Mouse (Mus musculus) bone marrow macrophage, adult 2 months (primary cell): ENCODE results near the gene Macrod2. TPM values are rescaled to one million over a fixed set of nuclear protein-coding genes. Genes with fewer than 3 reads are reported as not detected.

Experiments
- H3K27ac ChIP-seq: 2 replicates; pipeline ENCODE4 v1.5.1; 2012; ENCODE audit warnings: low read depth, low read length; ENCODE audit not compliant: insufficient read depth
- H3K4me1 ChIP-seq: 2 replicates; pipeline ENCODE4 v1.6.1; 2012; ENCODE audit warnings: low read length; ENCODE audit not compliant: control insufficient read depth, insufficient read depth
- H3K4me3 ChIP-seq: 2 replicates; pipeline ENCODE4 v1.5.1; 2012; ENCODE audit warnings: mild to moderate bottlenecking, low read length, moderate library complexity; ENCODE audit not compliant: insufficient read depth
- CTCF ChIP-seq: IDR thresholded peaks from 2 replicates; pipeline ENCODE4 v1.5.1; 2012; ENCODE audit warnings: low read depth, mild to moderate bottlenecking, low read length, moderate library complexity
- POLR2A ChIP-seq: IDR thresholded peaks from 2 replicates; pipeline ENCODE4 v1.6.1; 2012; ENCODE audit warnings: mild to moderate bottlenecking, low read depth, low read length, borderline replicate concordance
- polyA plus RNA-seq: library from polyadenylated mRNA; stranded (reverse); fragments of >200 nt; gene quantifications from 2 replicates; pipeline ENCODE4 v1.2.4, GENCODE M21; 2012; ENCODE audit not compliant: missing spikeins, insufficient read depth, insufficient read length

The Macrod2 gene
- polyA plus RNA-seq, 1 experiment: 3.0 TPM

DNA sequence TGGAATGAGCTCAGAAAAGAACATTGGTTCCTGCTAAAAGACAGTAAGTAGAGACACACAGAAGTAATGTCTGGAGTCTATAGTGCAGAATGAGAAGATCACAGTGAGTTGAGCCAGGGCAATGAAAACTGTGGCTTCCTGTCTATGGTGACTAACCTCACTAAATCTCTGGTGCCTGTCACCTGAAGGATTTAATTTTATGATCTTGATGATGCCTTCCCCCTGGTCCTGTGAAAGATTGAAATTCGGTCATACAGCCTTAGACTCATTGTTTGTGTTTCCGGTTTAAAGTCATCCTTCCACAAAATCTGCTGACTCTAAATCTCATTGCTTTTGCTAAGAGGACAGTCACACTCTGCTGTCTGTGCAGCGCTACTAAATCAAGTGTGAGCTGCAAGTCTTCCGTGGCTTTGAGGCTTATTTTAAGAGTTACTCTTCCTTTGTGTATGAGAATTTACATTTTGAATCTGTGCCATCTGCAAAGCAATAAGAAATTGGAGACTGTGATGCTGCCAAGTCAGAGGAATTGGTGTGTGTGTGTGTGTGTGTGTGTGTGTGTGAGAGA, 1836.0 kb downstream of the Macrod2 start:
- TF ChIP-seq POLR2A (no peak), CTCF (no peak)
- no peak overlapping the region for H3K27ac ChIP-seq
- H3K4me3 ChIP-seq: no peak overlapping the region
- no peaks in the 10 kb centered on the region for H3K4me1 ChIP-seq

DNA sequence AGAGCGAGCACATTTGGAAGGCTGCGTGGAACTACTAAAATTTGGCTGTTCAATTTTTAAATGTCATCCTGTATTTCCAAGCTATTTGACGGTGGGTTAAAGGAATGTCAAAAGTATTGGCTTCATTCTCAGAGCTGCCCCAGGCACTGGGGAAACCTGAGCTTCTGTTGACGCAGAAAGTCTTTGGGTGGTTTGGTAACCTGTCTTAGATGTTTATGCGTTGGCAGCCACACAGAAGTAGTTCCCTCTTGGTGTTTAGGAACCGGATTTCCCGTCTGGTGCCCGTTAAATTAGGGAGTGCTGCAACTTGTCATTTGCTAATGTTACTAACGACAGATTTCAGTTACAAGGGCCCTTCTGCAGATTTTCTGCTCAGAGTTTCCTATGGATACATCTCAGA, 1837.7 kb downstream of the Macrod2 start:
- H3K4me1 ChIP-seq: no peaks in the 10 kb centered on the region
- H3K4me3 ChIP-seq: no peak overlapping the region
- TF ChIP-seq POLR2A (no peak), CTCF (no peak)
- H3K27ac ChIP-seq: no peak overlapping the region

DNA sequence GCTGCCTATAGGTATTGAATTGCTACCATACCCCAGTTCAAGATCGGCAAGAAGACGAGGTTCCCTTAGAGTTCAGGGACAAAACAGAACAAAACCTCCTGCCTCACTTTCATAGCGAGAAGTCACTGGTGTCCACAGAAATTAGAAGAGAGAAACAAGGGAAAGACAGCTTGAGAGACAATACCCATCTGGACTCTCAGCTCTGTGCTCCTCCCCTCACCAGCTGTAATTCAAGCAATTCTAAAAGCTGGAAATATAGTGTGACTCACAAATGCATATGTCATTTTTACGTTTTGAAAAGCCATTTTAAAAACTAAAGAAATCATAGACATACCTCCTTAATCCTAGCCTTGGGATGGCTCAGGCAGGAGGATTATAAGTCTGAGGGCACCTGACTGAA, 1848.4 kb downstream of the Macrod2 start:
- no peaks in the 10 kb centered on the region for H3K4me1 ChIP-seq
- no peak for TF ChIP-seq POLR2A
- H3K4me3 ChIP-seq: no peak overlapping the region
- no peak overlapping the region for H3K27ac ChIP-seq

DNA sequence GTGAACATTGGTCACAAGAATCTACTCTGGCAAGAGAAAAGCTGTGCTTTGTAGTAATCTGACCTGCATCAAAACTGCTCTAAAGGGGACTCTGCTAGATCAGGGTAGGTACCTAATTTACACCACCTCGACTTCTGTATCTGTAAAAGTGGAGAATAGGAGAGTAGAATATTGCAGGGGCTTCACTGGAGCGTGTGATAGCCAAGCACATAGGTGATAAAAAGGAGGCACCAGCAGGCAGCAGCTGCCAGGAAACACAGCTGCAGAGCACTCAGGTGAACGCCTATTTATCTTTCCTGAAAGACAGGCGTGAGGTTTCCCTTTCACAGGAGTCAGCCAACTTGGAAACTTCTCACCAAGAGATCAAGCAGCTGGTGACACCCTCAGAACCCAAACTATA, 1855.3 kb downstream of the Macrod2 start:
- Histone ChIP-seq H3K27ac (no peak overlapping the region), H3K4me3 (no peak overlapping the region), H3K4me1 (no peaks in the 10 kb centered on the region)
- no peak for TF ChIP-seq POLR2A
- TF ChIP-seq CTCF: no peak

DNA sequence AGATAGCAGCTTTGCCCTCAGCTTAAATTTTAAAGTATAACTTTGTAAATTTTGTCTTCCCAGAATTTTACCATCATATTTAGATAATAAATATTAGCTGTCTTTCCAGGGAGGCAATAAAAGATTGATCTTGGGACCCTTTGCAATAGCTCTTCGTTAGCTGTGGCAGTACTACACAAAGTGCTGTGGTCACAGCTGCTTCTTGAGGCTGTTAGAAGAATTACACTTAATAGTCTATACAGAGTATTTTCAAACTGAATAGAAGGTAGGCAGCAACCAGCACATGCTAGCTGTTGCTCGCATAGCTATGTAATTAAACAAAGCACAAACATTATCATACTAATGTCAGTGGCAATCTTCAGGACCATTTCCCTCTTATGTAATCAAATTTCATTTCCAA, 1856.4 kb downstream of the Macrod2 start:
- Histone ChIP-seq H3K4me3 (no peak overlapping the region), H3K27ac (no peak overlapping the region), H3K4me1 (no peaks in the 10 kb centered on the region)
- TF ChIP-seq CTCF (no peak), POLR2A (no peak)

DNA sequence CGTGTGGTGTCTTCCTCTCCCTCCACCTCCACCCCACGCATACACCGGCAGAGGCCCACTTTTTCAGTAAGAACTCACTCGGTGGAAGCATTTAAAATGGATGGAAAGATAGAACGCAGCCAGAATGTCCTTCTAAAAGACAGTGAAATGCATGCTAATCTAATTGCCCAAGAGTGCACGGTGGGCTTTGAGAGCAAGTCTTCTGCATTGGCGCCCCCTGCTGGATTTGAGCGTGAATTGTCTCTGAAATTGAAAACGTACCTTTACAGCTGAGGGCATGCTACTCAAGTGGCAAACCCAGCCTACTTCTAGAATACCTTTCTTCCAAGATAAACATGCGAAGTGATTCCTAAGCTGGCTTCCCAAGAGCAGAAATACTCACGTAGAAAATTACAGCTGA, 1858.8 kb downstream of the Macrod2 start:
- Histone ChIP-seq H3K27ac (no peak overlapping the region), H3K4me1 (no peaks in the 10 kb centered on the region), H3K4me3 (no peak overlapping the region)
- TF ChIP-seq POLR2A (no peak), CTCF (peak; percentile 47; the same call in 1 of the 2 replicates)

DNA sequence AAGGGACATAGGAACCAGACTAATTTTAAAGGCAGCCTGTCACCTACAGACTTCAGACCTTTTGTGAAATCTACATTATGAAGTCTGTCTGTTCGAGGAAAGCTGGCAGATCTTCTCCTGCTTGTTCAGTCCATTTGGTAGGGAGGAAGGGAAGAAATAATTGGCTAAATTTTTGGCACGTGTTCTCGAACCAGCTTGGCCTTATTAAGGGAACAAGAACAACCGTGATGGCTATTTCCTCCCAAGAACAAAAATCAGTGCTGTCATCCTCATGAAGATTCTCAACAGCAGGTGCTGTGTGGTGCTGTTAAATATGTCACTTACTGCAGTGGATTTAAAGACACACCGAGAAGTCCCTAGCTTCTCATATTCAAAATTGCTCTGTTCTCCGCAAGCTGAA, 1859.5 kb downstream of the Macrod2 start:
- Histone ChIP-seq H3K4me3 (no peak overlapping the region), H3K27ac (no peak overlapping the region), H3K4me1 (no peaks in the 10 kb centered on the region)
- TF ChIP-seq CTCF (no peak), POLR2A (no peak)

DNA sequence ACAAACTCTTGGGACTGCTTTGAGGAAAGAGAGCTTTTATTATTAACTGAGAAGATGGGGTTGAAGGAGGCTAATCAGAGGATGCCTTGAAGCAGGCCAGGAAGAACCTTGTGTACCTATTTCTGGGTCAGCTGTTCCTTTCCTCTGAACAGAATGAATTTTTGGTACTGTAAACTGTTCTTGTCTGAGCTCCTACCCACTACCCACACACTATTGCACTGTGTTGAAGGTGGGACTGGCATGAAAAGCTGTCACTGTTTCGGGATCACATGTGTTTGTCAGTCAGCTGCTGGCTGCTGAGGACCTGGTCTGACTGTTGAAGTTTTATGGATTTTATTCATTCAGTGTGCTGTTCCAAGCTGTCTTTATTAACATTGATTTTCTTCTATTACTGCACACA, 1862.4 kb downstream of the Macrod2 start:
- Histone ChIP-seq H3K4me3 (no peak overlapping the region), H3K4me1 (no peaks in the 10 kb centered on the region), H3K27ac (no peak overlapping the region)
- TF ChIP-seq POLR2A (no peak), CTCF (no peak)

DNA sequence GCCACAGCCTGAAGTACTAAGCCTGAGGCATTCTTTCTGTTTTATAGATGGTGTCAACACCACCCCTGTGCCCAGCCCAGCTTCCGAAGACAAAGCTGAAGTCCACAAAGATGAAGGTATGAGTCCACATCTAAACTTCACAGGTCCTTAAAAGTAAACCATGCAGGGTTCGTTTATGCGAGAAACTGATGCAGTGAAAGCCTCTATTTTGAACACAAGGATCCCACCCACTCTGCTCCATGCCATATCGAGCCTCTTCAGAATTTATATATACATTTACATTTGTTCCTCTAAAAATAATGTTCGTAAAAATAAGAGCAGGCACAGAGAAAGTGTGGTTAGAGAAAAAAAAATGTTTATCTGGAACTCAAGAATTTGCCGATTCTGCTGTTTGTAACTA, 1865.9 kb downstream of the Macrod2 start:
- Histone ChIP-seq H3K4me3 (no peak overlapping the region), H3K4me1 (no peaks in the 10 kb centered on the region), H3K27ac (no peak overlapping the region)
- TF ChIP-seq POLR2A: no peak
- TF ChIP-seq CTCF: no peak

DNA sequence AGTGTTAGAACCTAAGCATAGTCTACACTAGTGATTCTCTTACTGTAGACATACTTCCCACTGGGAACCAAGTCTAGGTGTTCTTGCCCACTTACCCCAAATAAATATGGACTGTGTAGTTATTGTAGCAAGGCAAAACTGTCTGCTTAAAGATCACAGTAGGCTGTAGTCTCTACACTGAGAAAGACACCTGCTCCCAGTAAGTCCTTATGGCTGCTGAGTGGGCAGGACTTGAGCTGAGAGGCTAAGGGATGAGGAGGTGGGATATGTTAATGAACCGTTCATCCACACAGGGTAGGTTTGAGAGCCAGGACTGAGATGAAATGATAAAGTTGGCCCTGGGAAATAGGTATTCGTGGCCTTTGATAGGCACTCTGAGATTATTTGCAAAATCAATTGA, 1869.6 kb downstream of the Macrod2 start:
- Histone ChIP-seq H3K4me1 (no peaks in the 10 kb centered on the region), H3K4me3 (no peak overlapping the region), H3K27ac (no peak overlapping the region)
- TF ChIP-seq POLR2A (no peak), CTCF (no peak)

DNA sequence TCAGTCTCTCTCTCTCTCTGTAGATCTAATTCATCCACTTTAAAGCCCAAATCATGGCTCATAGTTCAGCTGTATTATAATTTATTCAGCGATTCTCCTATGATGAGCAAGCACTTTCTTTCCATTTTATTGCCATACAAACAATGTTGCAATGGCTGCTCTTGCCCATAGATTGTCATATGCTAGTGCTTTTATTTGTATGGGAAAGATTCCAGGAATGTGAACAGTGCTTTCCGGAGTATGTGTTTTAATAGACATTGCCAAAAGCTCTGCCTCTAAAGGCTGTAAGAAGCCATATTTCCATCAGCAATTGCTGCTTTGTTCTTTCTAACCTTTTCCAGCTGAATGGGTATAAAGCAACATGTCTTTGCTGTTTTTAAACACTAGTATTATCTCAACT, 1872.7 kb downstream of the Macrod2 start:
- Histone ChIP-seq H3K4me1 (no peaks in the 10 kb centered on the region), H3K27ac (no peak overlapping the region), H3K4me3 (no peak overlapping the region)
- TF ChIP-seq CTCF (no peak), POLR2A (no peak)
